25 mouse cellular contexts compared by ENCODE assay signal in the genomic region with DNA sequence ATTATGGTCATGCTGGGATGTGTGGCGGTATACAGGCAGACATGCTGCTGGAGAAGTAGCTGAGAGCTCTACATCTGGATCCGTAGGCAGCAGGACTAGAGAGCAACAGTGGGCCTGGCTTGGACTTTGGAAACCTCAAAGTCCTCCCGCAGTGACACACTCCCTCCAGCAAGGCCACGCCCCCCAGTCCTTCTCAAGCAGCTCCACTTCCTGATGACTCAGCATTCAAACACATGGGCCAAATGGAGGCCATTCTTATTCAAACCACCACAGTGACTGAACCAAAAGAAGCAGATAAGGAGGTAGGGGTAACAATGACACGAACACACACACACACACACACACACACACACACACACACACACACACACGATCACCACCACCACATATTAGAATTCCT. TPM values are rescaled to one million over a fixed set of nuclear protein-coding genes. Genes with fewer than 3 reads are reported as not detected.
DNase-seq lines count a peak whose midpoint lies in the region; ATAC-seq and TF ChIP-seq lines count a peak whose summit lies in the region.
"Had no signal": no experiment of that assay in that cellular context is flagged by ENCODE, and none has a peak within 500 bp of the region (broad histone marks: within the 10 kb centered on the region; RNA-seq: fewer than 3 reads in every experiment).

No protein-coding gene starts in this region.

- no peak for ATAC-seq in hindbrain, postnatal 0 days
- ATAC-seq in midbrain, embryonic 13.5 days: no peak
- ATAC-seq: forebrain, embryonic 14.5 days; forebrain, postnatal 0 days had no signal

- no peaks in the 10 kb centered on the region for H3K27me3 ChIP-seq in thymus, adult 2 months (ENCODE audit: control insufficient read depth, insufficient read depth, low read length)
- no peaks in the 10 kb centered on the region for H3K27me3 ChIP-seq in hindbrain, postnatal 0 days (ENCODE audit: insufficient read depth, low read length)
- H3K27me3 ChIP-seq in midbrain, embryonic 13.5 days: no peaks in the 10 kb centered on the region
- H3K27me3 ChIP-seq: embryonic facial prominence, embryonic 12.5 days; embryonic facial prominence, embryonic 15.5 days; heart, embryonic 12.5 days; heart, embryonic 15.5 days had no signal

- H3K36me3 ChIP-seq in thymus, adult 2 months (ENCODE audit: control insufficient read depth, insufficient read depth, low read length): peaks cover 13% of the 10 kb centered on the region
- no peaks in the 10 kb centered on the region for H3K36me3 ChIP-seq in ES-E14 (ENCODE audit: control insufficient read depth, insufficient read depth, low read length, poor library complexity, severe bottlenecking)
- no peaks in the 10 kb centered on the region for H3K36me3 ChIP-seq in hindbrain, postnatal 0 days (ENCODE audit: insufficient read depth, low read length)
- H3K36me3 ChIP-seq in midbrain, embryonic 13.5 days: no peaks in the 10 kb centered on the region
- H3K36me3 ChIP-seq: embryonic facial prominence, embryonic 12.5 days; hindbrain, embryonic 10.5 days had no signal

- no peaks in the 10 kb centered on the region for H3K9me3 ChIP-seq in ES-E14 (ENCODE audit: control insufficient read depth, insufficient read depth, low read depth, low read length)
- no peaks in the 10 kb centered on the region for H3K9me3 ChIP-seq in hindbrain, postnatal 0 days (ENCODE audit: low read length)
- H3K9me3 ChIP-seq in midbrain, embryonic 13.5 days: no peaks in the 10 kb centered on the region
- H3K9me3 ChIP-seq: embryonic facial prominence, embryonic 15.5 days had no signal

- in situ Hi-C loops in ES-E14 (cut with MboI; ENCODE audit: low sequenced_read_pairs in 2 of 2, unreplicated experiment in 2 of 2): no loop called here

- peak overlapping the region; percentile 8; the same call in 1 of the 2 replicates for H3K27ac ChIP-seq in thymus, adult 2 months (ENCODE audit: control insufficient read depth, insufficient read depth, low read length)
- no peak overlapping the region for H3K27ac ChIP-seq in ES-E14 (ENCODE audit: insufficient read depth, low read depth, low read length, poor library complexity, severe bottlenecking)
- no peak overlapping the region for H3K27ac ChIP-seq in hindbrain, postnatal 0 days
- H3K27ac ChIP-seq in midbrain, embryonic 13.5 days: no peak overlapping the region
- H3K27ac ChIP-seq: embryonic facial prominence, embryonic 12.5 days; embryonic facial prominence, embryonic 15.5 days; heart, embryonic 15.5 days; hindbrain, embryonic 10.5 days; hindbrain, embryonic 14.5 days had no signal

- H3K4me1 ChIP-seq in thymus, adult 2 months (replicated peaks; ENCODE audit: control insufficient read depth, insufficient read depth, low read length): peaks cover 31% of the 10 kb centered on the region
- H3K4me1 ChIP-seq in ES-E14 (ENCODE audit: control insufficient read depth in 2 of 2, insufficient read depth in 2 of 2, low read length in 2 of 2, poor library complexity in 1 of 2): no peaks in the 10 kb centered on the region
- no peaks in the 10 kb centered on the region for H3K4me1 ChIP-seq in hindbrain, postnatal 0 days (ENCODE audit: insufficient read depth, low read length)
- H3K4me1 ChIP-seq in midbrain, embryonic 13.5 days (replicated peaks): no peaks in the 10 kb centered on the region; the same call in 1 of the 2 replicates

- no peak for DNase-seq in thymus, adult 2 months
- DNase-seq in thymus, postnatal 14 days: no peak
- DNase-seq in B cell, adult 2 months: peak; percentile 58 to 60
- no peak for DNase-seq in ES-E14 (ENCODE audit: low read depth, low spot score)
- DNase-seq in hindbrain, postnatal 0 days (ENCODE audit: low spot score): no peak
- no peak for DNase-seq in frontal cortex, postnatal 14 days (ENCODE audit: low spot score in 2 of 2)
- DNase-seq: adrenal gland, adult 2 months; adrenal gland, postnatal 14 days; cerebellum, adult 11 months; cerebellum, adult 2 months; cerebellum, adult 9-11 months; cerebellum, postnatal 25 days; forebrain, postnatal 0 days; gastrocnemius, postnatal 25 days; heart, adult 18-20 months; heart, postnatal 10 days; heart, postnatal 36 days had no signal

- 99% methylated on average over 5 of the region's 6 CpGs for WGBS in thymus, adult 2 months
- 98% methylated on average over 6 of the region's 6 CpGs for WGBS in hindbrain, postnatal 0 days
- WGBS in midbrain, embryonic 13.5 days: 92% methylated on average over 5 of the region's 6 CpGs

- no peak overlapping the region for H3K4me2 ChIP-seq in hindbrain, postnatal 0 days (ENCODE audit: low read depth, low read length)
- no peak overlapping the region for H3K4me2 ChIP-seq in midbrain, embryonic 13.5 days (replicated peaks)
- H3K4me2 ChIP-seq: embryonic facial prominence, embryonic 12.5 days; embryonic facial prominence, embryonic 15.5 days; heart, embryonic 12.5 days; heart, embryonic 15.5 days; hindbrain, embryonic 14.5 days had no signal

- H3K9ac ChIP-seq in ES-E14 (ENCODE audit: insufficient read depth, low read depth, low read length, poor library complexity, severe bottlenecking): no peak overlapping the region
- H3K9ac ChIP-seq in hindbrain, postnatal 0 days (replicated peaks; ENCODE audit: low read length): no peak overlapping the region
- H3K9ac ChIP-seq in midbrain, embryonic 13.5 days (replicated peaks): no peak overlapping the region
- H3K9ac ChIP-seq: embryonic facial prominence, embryonic 12.5 days; embryonic facial prominence, embryonic 15.5 days; forebrain, postnatal 0 days; heart, embryonic 12.5 days; heart, embryonic 15.5 days; hindbrain, embryonic 14.5 days had no signal

- no peak for TF ChIP-seq CTCF in thymus, adult 2 months (IDR thresholded peaks at IDR 0.05; ENCODE audit: borderline replicate concordance, control insufficient read depth, extremely low read depth, insufficient read depth, low read length, poor library complexity)
- TF ChIP-seq CTCF in hindbrain, postnatal 0 days (IDR thresholded peaks at IDR 0.05; ENCODE audit: low read depth): no peak

- no peak overlapping the region for H3K4me3 ChIP-seq in thymus, adult 2 months (ENCODE audit: control insufficient read depth, insufficient read depth, low read length)
- no peak overlapping the region for H3K4me3 ChIP-seq in ES-E14 (ENCODE audit: insufficient read depth in 1 of 2, low read depth in 1 of 2, low read length in 2 of 2, poor library complexity in 1 of 2, severe bottlenecking in 1 of 2)
- no peak overlapping the region for H3K4me3 ChIP-seq in hindbrain, postnatal 0 days (ENCODE audit: low read length)
- H3K4me3 ChIP-seq in midbrain, embryonic 13.5 days (replicated peaks): no peak overlapping the region
- H3K4me3 ChIP-seq: embryonic facial prominence, embryonic 12.5 days; embryonic facial prominence, embryonic 15.5 days; heart, embryonic 12.5 days; heart, embryonic 15.5 days; hindbrain, embryonic 10.5 days had no signal

- TF ChIP-seq POLR2A in thymus, adult 2 months (IDR thresholded peaks at IDR 0.05; ENCODE audit: control insufficient read depth, extremely low read depth, insufficient read depth, low read length, poor library complexity): no peak

TF ChIP-seq in ES-E14, 5 proteins besides CTCF, POLR2A, EP300 and RAD21:
- TF ChIP-seq ZC3H11A (IDR thresholded peaks at IDR 0.05; ENCODE audit: borderline replicate concordance, low read depth, low read length) (no peak), HCFC1 (IDR thresholded peaks at IDR 0.05; ENCODE audit: borderline replicate concordance, insufficient read depth, low read length) (no peak), MAFK (IDR thresholded peaks at IDR 0.05; ENCODE audit: insufficient read depth, low read depth, low read length) (peak; percentile 87), CHD2 (IDR thresholded peaks at IDR 0.05; ENCODE audit: low read depth, low read length) (no peak)

RNA-seq across cellular contexts. Expression of a gene that starts 17.7 kb away (rescaled TPM):
- polyA plus RNA-seq in thymus, adult 2 months (2012; rRNA removed): 102 and 163 TPM in 2 replicates
- total RNA-seq in ES-E14 (2012; rRNA removed): 2.3 and 5.0 TPM in 2 replicates
- total RNA-seq in hindbrain, postnatal 0 days (2014; rRNA removed): 39.5 and 44.4 TPM in 2 replicates
- 18.2 and 19.7 TPM in 2 replicates for polyA plus RNA-seq in hindbrain, postnatal 0 days (2015; fragmentation: Nextera tagmentation; extraction: Ambion mirVana)
- 10.9 and 12.2 TPM in 2 replicates for polyA plus RNA-seq in midbrain, embryonic 13.5 days (2015; fragmentation: Nextera tagmentation; extraction: Ambion mirVana)

Comparison
In these comparisons a context has a peak if more than half of its experiments do, and no peak if none do; other contexts are left out.
1. DNase-seq: peak in B cell, adult 2 months (2 of 2); none in thymus, adult 2 months (single experiment), thymus, postnatal 14 days (single experiment), ES-E14 (single experiment), hindbrain, postnatal 0 days (single experiment) and frontal cortex, postnatal 14 days (0 of 2).